Mouse (Mus musculus): ENCODE results near the gene Pycr1.
"Not testable (repeated sequence)": the region's sequence is repeated elsewhere in the genome, so short reads cannot be mapped to it uniquely, and the experiment has no call there.

Pycr1 gene

GRCm38 (mm10) chr11:120643601-120643987, at the start of gene Pycr1:
Gene Pycr1, minus strand, starts transcription at chr11:120643769.
- peak; percentile 96 for DNase-seq (ENCODE audit: inconsistent ontology term)

GRCm38 (mm10) chr11:120692471-120693011, 49.0 kb upstream of the Pycr1 start:
- no peak for DNase-seq (ENCODE audit: inconsistent ontology term)

- DNase-seq (ENCODE audit: inconsistent ontology term) = no peak
Measured at GRCm38 (mm10) chr11:120689365-120689764, 45.8 kb upstream of the Pycr1 start.

- DNase-seq (ENCODE audit: inconsistent ontology term) = no peak
Measured at GRCm38 (mm10) chr11:120686650-120687272, 43.2 kb upstream of the Pycr1 start.

GRCm38 (mm10) chr11:120684660-120685059, 41.1 kb upstream of the Pycr1 start:
- no peak for DNase-seq (ENCODE audit: inconsistent ontology term)

- DNase-seq (ENCODE audit: inconsistent ontology term) = no peak
Measured at GRCm38 (mm10) chr11:120684086-120684485, 40.5 kb upstream of the Pycr1 start.

- no peak for DNase-seq (ENCODE audit: inconsistent ontology term)
Measured at GRCm38 (mm10) chr11:120683536-120683935, 40.0 kb upstream of the Pycr1 start.

GRCm38 (mm10) chr11:120682683-120683082, 39.1 kb upstream of the Pycr1 start:
- DNase-seq (ENCODE audit: inconsistent ontology term) = no peak

GRCm38 (mm10) chr11:120679909-120680308, 36.3 kb upstream of the Pycr1 start:
- no peak for DNase-seq (ENCODE audit: inconsistent ontology term)

- no peak for DNase-seq (ENCODE audit: inconsistent ontology term)
Measured at GRCm38 (mm10) chr11:120676951-120677350, 33.4 kb upstream of the Pycr1 start.

GRCm38 (mm10) chr11:120675875-120676274, 32.3 kb upstream of the Pycr1 start:
- not testable (repeated sequence) for DNase-seq (ENCODE audit: inconsistent ontology term)

GRCm38 (mm10) chr11:120673594-120674122, 30.1 kb upstream of the Pycr1 start:
- no peak for DNase-seq (ENCODE audit: inconsistent ontology term)

- DNase-seq (ENCODE audit: inconsistent ontology term) = peak; percentile 99
Measured at GRCm38 (mm10) chr11:120672687-120673593, 29.4 kb upstream of the Pycr1 start, which contains the start of gene Aspscr1. Gene Aspscr1, plus strand, starts transcription at chr11:120672973.

- DNase-seq (ENCODE audit: inconsistent ontology term) = no peak
Measured at GRCm38 (mm10) chr11:120666617-120667016, 23.0 kb upstream of the Pycr1 start.

GRCm38 (mm10) chr11:120665406-120665805, 21.8 kb upstream of the Pycr1 start:
- DNase-seq (ENCODE audit: inconsistent ontology term) = no peak

GRCm38 (mm10) chr11:120663714-120664113, 20.1 kb upstream of the Pycr1 start:
- DNase-seq (ENCODE audit: inconsistent ontology term) = no peak

- DNase-seq (ENCODE audit: inconsistent ontology term) = peak; percentile 83
Measured at GRCm38 (mm10) chr11:120662759-120663158, 19.2 kb upstream of the Pycr1 start.

- no peak for DNase-seq (ENCODE audit: inconsistent ontology term)
Measured at GRCm38 (mm10) chr11:120661076-120661460, 17.5 kb upstream of the Pycr1 start, which contains the start of gene Notum. Gene Notum, minus strand, starts transcription at chr11:120661175.

- peak; percentile 51 for DNase-seq (ENCODE audit: inconsistent ontology term)
Measured at GRCm38 (mm10) chr11:120660301-120661075, 16.9 kb upstream of the Pycr1 start.

GRCm38 (mm10) chr11:120659509-120660300, 16.1 kb upstream of the Pycr1 start:
- no peak for DNase-seq (ENCODE audit: inconsistent ontology term)

Measured in Muller cell, postnatal 12 days (primary cell).